Mouse (Mus musculus) large intestine, adult 2 months (tissue): ENCODE measurements around the gene Sumo2. TPM values are rescaled to one million over a fixed set of nuclear protein-coding genes. Genes with fewer than 3 reads are reported as not detected.
"Not testable (repeated sequence)": the region's sequence is repeated elsewhere in the genome, so short reads cannot be mapped to it uniquely, and the experiment has no call there.

Experiments
- DNase-seq: peaks from one replicate; pipeline ENCODE4 v3.0.0-alpha.2; 2012; ENCODE audit warnings: low read depth, low spot score
- WGBS: fragments of 180-500 bp; shearing (Covaris S2); methylation state at CpG from one replicate; pipeline ENCODE4 v1.1.7; 2018; 5-methylcytosine and 5-hydroxymethylcytosine counted together
- polyA plus RNA-seq: library from polyadenylated mRNA; depleted of rRNA; stranded (reverse); fragments of >200 nt; gene quantifications from 2 replicates; pipeline ENCODE4 v1.2.3, GENCODE M21; 2012; rRNA removed

Sumo2 gene
- 45.3 and 50.3 TPM in 2 replicates for polyA plus RNA-seq

DNA sequence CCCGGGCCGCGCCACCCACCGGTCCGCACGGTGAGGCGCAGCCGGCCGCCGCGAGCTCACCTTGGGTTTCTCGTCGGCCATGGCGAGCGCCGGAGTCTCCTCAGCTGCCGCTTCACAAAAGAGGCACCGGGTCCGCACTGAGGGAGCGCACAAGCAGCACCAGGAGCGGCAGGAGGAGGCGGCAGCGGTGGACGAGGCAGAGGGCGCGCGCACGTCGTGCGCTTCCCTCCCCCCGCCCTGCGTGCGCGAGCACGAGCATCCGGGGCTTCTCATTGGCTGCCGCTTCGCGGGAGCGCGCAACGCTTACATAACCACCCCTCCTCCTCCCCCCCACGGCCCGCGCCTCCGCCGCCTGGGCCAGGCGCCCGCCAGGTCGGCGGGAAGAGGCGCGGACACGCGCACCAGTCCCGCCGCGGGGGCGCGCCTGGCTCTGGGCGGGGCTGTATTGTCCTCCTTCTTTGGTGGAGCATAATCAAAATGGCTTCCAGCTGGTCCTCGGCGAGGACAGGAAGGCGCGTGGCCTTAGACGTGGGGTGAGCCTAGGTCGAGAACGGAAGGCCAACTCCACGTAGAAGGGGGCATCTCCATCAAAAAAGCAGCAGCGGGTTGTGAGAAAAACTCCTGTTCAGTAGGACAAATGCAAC is at the start of gene Sumo2:
Sumo2 (minus strand) TSS at position 239 of the 644 bp plus-strand sequence.
- 2% methylated on average over 69 of the region's 70 CpGs for WGBS
- DNase-seq = peak; percentile 66

DNA sequence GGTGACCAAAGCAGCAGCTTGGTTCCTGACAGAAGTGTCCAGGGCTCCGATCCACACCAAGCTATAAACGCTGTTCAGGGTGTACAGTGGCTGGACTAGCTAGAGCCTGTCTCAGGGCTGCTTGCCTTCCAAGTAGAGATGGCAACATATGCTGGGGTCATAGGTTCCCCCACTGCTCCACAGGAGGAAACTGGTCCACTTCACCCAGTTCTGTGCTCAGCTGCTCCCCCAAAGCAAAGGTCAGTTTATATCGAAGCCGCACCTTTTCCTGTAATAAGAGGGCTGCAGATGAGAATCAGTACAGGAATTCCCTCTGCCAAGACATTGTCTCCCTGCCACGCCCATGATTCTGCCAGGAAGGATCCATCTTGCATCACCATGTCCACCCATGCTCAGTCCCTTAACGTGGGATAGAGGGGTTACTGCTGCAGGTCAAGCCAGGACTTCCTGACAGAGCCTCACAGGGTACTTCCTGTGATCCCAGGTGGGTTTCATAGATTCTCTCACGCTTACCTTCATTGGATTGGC is 49.6 kb upstream of the Sumo2 start:
- WGBS = 41% methylated on average over 7 of the region's 7 CpGs
- no peak for DNase-seq

DNA sequence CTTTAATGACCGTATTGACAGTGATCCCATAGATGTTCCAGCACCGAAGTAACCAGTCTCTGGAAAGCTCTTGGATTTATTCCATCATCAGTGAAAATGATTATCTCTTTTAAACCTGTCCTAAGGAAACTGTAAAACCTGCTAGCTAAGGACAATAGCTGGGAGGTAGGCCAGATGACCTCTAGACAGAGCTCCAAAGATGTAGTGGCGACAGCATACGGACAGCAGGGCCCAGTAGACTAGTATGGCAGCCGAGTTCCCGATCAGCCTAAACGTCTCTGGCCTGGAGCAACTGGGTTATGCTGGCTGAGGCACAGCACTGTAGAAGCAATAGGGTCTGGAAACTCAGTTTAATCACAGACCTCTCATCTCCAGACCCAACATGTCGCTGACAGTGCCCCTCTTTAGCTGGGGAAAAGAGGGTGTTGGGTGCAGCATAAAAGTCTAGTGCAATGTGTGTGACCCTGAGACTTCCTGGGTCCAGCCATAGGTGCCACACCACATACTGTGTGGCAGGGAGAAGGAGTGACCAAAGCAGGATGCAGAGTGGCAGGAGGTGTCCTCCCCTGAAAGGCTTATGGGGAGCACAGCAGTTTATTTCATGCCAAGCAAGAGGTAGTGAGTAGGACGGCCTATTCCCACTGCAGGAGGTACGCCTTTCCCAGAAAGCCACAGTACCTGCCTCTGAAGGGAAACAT is 48.4 kb upstream of the Sumo2 start:
- no peak for DNase-seq
- 89% methylated on average over 10 of the region's 10 CpGs for WGBS

DNA sequence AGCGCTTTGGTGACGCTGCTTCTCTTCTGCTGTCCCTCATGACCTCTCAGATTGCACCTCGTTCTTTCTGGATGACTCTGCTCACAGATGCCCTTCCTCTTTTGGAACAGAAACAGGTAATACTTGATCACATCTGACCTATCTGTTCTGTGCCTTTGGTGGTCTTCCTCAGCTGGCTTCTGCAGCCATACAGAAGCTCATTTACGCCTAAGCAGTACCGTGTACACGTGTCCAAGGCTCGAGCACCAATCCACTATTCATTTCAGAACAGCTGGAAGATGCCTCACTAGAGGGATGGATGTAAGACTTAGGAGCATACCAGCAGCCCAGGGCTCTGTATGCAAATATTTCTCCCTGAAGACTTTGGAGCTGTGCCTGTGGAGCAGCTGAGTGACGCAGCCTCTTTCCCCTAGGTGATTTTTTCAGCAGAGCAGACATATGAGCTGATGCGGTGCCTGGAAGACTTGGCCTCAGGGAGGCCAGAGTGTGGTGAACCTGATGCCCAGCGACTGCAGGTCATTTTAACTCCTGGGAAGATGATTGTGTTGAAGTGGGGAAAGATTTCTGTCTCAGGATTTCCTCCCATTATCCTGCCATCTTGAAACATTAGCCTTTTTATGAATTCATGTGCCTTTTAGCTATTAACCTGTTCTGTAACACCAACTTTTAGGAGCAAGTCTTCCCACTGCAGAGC is 47.0 kb upstream of the Sumo2 start:
- 72% methylated on average over 10 of the region's 10 CpGs for WGBS
- DNase-seq = no peak

DNA sequence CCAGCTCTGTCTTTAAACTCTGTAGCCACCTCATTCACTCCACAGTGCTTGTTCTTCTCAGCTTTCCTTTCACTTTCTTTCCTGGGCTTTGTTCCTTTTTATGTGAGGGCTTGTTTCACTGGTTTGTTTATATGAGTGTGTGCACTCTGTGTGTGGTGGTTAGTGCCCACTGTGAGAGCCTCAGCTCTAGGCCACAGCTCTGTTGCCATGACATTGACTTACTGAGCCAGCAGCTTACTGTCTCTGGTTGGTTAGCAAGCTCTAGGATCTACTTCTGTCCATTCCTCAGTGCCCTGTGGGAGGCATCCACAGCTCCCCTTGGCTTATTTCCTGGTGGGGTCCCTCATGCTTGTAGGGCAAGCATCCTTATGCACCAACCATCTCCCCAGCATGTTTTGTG is 43.0 kb upstream of the Sumo2 start:
- DNase-seq = no peak

DNA sequence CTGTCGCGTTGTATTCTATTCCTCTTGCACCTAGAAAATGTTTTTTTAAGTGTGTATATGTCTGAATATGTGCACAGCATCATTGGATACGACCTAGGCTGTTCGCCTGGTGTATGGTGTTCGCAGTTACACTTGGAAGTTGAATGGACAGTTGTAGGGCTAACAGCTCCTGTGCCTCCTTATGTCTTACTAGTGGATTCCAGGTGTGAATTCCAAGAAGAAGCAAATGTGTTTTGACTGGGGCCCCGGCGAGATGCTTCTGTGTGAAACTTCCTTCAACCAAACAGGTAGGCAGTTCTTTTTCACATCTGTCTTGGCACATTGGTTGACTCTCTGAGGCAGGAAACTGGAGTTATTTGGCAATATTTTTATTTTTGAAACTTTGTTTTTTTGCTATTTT is 28.9 kb upstream of the Sumo2 start:
- no peak for DNase-seq

DNA sequence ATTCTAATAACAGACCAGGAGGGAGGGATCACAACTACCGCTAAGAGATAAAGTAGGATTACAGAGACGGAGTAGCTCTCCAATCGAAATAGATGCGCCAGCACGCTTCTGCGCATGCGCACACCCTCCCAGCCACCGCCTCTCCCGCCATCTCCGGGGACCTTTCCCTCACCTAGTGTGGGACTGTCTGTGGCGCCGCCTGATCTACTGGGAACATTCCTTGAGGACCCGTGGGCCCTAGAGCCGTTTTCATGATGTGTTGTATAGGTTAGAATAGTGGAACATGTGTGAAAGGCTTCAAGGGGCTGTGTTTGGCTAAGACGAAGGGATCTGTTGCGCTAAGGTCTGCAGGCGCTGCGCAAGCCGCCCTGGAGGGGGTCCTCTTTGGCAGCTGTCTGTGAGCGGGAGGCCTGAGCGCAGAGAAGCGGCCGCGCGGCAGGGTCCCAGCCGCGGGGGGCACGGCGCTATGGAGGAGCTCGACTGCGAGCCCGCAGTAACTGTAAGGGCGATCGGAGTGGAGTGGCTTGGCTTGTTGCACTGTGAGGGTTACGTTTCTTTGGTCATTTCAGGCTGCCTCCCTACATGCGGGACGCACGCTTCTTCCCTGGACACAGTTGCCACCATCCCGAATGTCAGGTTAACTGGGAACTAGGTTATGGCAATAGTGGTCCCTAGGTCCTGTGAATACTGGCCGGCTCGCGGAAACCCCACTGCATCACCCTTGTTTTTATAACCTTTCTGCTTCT is 28.2 kb upstream of the Sumo2 start, which contains the start of gene Nup85:
Nup85 (plus strand) TSS at position 371 of the 746 bp plus-strand sequence.
- peak; percentile 57 for DNase-seq
- WGBS = under 1% methylated on average over 42 of the region's 42 CpGs

More for the DNA sequence above, 28.9 kb upstream of the Sumo2 start:
- WGBS = 8% methylated on average over 7 of the region's 7 CpGs

DNA sequence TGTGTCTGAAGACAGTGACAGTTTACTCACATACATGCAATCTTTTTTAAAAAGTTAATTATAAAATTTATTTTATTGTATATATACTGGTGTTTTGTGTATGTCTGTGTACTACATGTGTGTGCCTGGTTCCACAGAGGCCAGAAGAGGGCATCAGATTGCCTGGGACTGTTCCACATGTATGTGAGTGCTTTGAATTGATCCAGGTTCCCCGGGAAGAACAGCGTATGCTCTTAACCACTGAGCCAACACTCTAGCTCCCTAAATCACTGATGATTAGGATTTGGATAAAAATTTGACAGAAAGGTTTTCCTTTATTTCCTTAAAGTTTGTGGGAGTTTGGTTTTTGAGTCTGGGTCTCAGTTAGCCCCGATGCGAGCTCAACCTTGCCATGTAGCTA is 27.3 kb upstream of the Sumo2 start:
- 40% methylated on average over 4 of the region's 4 CpGs for WGBS
- DNase-seq = no peak

DNA sequence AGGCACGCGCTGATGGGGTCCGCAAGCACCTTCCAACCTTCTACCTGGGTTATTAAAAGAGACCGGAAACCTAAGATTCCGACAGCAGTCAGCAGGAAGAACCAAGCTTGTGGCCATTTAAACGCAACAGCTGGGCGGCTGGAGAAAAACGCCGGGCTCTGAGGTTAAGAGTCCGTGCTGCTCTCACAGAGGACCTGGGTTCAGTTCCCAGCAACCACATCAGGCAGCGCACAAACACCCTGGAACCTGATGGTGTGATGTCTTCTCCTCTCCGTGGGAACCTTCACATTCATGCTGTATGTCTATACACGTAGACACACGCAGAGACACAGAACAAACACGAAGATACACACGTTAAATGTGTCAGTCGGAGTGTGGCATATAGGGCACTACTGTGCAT is 19.6 kb upstream of the Sumo2 start:
- WGBS = 78% methylated on average over 17 of the region's 17 CpGs
- no peak for DNase-seq

DNA sequence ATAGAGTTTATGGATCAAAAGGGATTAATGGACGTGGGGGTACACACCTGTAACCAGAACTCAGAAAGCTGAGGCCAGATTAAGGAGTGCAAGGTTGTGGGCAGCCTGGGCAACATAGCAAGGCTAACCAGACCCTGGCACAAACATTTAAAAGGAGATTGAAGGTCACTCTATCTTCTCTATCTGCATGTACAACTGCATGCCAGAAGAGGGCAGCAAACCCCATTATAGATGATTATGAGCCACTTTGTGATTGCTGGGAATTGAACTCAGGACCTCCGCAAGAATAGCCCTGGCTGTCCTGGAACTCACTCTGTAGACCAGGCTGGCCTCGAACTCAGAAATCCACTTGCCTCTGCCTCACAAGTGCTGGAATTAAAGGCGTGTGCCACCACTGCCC is 16.7 kb upstream of the Sumo2 start:
- 67% methylated on average over 4 of the region's 4 CpGs for WGBS

DNA sequence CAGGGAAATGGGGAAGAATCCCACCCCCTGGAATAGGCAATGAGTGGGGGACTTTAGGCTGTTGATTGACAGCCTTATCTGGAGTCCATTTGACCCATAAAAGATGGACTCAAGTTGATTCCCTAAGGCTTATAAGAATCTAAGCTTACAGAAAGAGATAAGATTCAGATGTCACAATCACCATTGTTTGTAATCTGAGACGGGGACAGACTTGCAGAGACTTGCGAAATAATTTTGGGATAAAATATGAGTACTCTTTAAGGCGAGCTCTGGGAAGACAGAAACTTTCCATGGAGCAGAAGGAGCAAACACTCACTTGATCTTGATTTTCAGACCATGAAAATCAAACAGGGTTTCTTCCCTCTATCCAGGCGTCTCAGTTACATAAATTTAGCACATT is 7.5 kb upstream of the Sumo2 start:
- DNase-seq = no peak
- WGBS = 64% methylated on average over 4 of the region's 4 CpGs

More for the DNA sequence above, 16.7 kb upstream of the Sumo2 start:
- no peak for DNase-seq

DNA sequence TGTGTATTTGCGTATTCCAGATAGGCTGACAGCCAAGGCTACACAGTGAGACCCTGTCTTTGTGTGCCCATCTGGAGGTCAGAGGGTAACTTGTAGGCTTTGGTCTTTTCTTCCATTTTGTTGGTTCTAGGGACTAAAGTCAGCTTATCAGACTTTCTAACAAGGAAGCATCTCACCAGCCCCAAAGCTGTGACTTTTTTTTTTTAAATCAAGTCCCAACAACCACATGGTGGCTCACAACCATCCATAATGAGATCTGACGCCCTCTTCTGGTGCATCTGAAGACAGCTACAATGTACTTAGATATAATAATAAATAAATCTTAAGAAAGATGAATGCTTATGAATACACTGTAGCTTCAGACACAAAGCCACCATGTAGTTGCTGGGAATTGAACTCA is 2.0 kb upstream of the Sumo2 start:
- no peak for DNase-seq

DNA sequence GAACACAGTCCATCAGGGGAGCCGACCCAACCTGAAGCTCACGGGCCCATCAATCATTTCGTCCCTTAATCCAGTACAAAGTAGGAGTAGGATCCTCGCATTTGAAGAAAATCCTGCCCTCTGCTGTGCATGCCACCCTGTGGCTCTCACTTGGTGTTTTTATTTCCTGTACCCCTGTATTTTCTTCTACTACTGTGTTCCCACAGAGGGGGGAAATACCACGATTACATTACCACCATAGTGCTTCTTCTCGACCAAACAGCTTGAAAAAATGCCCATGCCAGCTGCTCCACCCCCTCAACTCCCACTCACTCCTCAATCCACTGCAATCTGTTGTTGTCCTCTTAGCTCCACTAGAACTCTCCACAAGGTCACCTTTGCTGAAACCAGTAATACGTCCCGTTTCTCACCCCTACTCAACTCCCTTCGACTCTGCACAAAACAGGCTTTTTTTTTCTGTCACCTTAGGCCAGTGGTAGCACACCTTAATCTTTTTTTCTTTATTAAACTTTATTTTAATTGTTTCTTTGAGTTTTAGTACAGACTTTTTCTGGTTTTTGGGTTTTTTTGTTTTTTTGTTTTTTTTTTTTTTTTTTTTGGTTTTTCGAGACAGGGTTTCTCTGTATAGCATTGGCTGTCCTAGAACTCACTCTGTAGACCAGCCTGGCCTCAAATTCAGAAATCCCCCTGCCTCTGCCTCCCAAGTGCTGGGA is 936 bp upstream of the Sumo2 start:
- no peak for DNase-seq
- 91% methylated on average over 10 of the region's 10 CpGs for WGBS

More for the DNA sequence above, 2.0 kb upstream of the Sumo2 start:
- 56% methylated on average over 2 of the region's 2 CpGs for WGBS

DNA sequence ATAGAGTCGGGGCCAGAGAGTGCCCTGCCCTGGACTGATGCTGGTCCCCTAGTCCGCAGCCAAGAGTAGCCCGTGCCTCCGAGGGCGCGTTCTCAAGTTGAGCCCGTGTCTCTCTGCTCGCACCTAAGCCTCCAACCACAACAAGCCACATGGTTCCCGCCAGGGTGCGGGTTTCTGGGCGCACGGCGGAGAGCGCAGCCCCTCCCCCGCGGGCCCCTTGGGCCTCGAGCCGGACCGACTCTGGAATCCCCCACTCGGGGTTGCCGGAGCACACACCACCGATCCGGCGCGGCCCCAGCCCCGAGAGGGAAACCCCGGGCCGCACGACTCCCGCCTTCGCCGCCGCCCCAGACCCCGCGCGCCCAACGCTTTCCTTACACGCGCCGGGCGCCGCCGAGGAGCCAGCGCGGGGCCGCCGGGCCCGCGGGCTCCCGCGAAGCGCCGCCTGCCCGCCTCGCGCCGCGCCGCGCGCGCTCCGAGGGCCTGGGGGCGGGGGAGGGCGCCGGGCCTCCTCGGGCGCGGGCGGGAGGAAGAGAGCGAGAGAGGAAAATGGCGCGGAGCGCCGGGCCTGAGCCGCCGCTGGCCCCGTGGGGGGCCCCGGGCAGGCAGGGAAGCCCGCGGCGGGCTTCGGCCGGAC is 557 bp downstream of the Sumo2 start:
- under 1% methylated on average over 77 of the region's 84 CpGs for WGBS
- no peak for DNase-seq

DNA sequence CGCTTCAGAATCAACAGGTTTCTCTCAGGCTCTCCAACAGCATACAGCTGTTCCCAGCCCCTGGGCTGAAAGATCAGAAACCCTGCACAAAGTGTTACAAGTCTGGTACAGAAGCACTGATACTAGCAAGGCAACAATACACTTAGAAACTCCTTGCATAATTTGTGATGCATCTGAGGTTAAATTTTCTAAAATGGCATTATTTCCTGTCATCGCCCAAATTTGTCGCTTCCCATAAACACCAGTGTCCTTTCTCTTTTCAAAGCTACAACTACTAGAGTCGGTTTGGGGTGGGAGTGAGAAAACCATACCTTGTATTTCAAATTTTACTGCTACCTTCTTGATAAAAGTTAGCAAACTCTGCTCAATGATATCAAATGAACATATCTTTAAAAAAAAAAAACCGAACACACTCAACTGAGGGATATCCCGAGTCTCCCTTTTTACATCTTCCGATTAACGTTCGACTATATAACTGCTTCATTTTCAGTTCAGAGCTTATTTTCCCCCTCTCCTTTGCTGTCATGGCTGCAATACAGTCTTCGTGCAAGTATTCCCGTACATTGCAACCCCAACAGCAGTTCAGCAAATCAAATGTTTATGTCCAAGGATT is 1.2 kb downstream of the Sumo2 start:
- 1% methylated on average over 11 of the region's 11 CpGs for WGBS
- DNase-seq = no peak

DNA sequence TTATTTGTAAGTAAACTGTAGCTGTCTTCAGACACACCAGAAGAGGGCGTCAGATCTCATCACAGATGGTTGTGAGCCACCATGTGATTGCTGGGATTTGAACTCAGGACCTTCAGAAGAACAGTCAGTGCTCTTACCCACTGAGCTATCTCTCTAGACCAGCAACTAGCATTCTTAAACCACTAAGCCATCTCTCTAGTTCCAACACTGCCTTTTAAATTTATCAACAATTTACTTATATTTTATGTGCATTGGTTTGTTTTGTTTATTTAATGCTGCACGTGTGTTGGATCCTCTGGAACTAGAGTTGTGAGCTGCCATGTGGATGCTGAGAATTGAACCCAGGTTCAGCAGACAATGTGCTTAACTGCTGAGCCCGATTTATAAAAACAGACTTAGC is 9.6 kb downstream of the Sumo2 start:
- WGBS = 67% methylated on average over 3 of the region's 3 CpGs
- not testable (repeated sequence) for DNase-seq

DNA sequence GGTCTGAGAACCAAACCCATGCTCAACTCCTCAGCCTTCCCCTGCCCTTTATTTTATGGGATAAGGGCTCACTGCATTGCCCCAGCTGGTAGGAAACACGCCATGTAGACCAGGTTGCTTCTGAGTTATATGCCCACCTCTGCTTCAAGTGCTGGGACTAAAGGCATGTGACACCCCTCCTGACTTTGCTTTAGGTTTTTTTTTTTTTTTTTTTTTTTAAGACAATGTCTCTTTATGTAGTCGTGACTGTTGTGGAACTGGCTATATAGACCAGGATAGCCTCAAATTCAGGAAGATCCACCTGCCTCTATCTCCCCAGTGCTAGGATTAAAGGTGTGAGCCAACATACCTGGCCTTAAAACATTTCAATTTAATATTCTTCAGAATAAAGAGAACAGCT is 13.4 kb downstream of the Sumo2 start:
- WGBS = 63% methylated on average over 2 of the region's 2 CpGs
- DNase-seq = no peak

DNA sequence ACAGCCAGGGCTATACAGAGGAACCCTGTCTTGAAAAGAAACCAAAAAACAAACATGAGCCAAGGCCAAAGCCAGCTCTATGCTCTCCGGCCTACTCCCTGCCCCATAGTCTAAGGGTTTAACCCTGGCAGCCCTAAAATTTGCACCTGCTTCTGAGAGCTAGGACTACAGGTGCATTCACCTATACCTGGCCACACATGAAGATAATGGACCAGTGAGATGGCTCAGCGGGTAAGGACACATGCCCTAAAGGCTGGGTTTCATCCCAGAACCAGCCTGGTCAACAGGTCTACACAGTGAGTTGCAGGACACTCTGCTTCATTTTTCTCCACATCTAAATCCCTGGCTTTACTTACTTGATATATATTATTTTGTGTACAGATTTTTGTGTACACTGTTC is 13.8 kb downstream of the Sumo2 start:
- 78% methylated on average over 2 of the region's 2 CpGs for WGBS
- no peak for DNase-seq
